17 mouse cellular contexts compared by ENCODE assay signal in the genomic region with DNA sequence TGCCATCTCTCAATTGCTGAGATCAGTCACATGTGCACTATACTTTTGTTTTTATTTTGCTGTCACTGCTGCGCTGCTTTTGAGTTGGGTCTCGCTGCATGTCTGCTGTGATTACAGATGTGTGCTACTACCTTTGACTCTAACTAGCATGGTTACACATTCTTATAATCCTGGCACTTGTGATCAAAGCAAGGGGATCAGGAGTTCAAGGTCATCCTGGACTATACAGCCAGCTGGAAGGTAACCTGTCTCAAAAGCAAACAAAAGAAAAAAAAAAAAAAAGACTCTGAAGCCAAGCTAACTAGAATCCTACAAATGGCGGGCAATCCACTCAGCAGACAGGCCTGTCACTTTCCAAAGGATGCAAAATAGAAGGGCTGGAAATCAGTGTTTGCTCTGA. TPM values are rescaled to one million over a fixed set of nuclear protein-coding genes. Genes with fewer than 3 reads are reported as not detected.
"Had no signal": no experiment of that assay in that cellular context is flagged by ENCODE, and none has a peak within 500 bp of the region (broad histone marks: within the 10 kb centered on the region; RNA-seq: fewer than 3 reads in every experiment).

No protein-coding gene starts in this region.

- H3K4me3 ChIP-seq: neural tube, embryonic 13.5 days; neural tube, embryonic 15.5 days; stomach, embryonic 15.5 days had no signal

- DNase-seq: retina, postnatal 1 day; right cerebral cortex, adult 18-20 months; right cerebral cortex, postnatal 14 days; right cerebral cortex, postnatal 25 days; right cerebral cortex, postnatal 4 days; spleen, adult 18-20 months; thymus, adult 18-20 months; thymus, adult 2 months; thymus, postnatal 14 days; thymus, postnatal 25 days; thymus, postnatal 36 days; thymus, postnatal 4 days had no signal

- H3K27ac ChIP-seq: neural tube, embryonic 13.5 days; neural tube, embryonic 15.5 days; stomach, embryonic 15.5 days; stomach, postnatal 0 days had no signal

- H3K27me3 ChIP-seq: neural tube, embryonic 13.5 days; neural tube, embryonic 15.5 days; stomach, embryonic 15.5 days had no signal

- H3K9me3 ChIP-seq: neural tube, embryonic 13.5 days; neural tube, embryonic 15.5 days; stomach, embryonic 15.5 days had no signal

- H3K9ac ChIP-seq: neural tube, embryonic 13.5 days; neural tube, embryonic 15.5 days; stomach, embryonic 15.5 days had no signal

RNA-seq across cellular contexts. Expression of a gene that starts 29.5 kb away (rescaled TPM):
- total RNA-seq: neutrophil, adult 5-6 weeks had no signal
